Mouse (Mus musculus) hindbrain, embryonic 14.5 days (tissue): ENCODE results near the gene Eif2b3. TPM values are rescaled to one million over a fixed set of nuclear protein-coding genes. Genes with fewer than 3 reads are reported as not detected.

Source experiments
- ATAC-seq: fragments of 200-750 bp; cut with Nextera tagmentation; 2 replicates; pipeline ENCODE4 v1.8.0; 2017; ENCODE audit warnings: moderate number of reproducible peaks, mild to moderate bottlenecking, moderate TSS enrichment, moderate library complexity; ENCODE audit not compliant: low FRiP score
- DNase-seq: peaks from one replicate; pipeline ENCODE4 v3.0.0-alpha.2; 2015; ENCODE audit warnings: low spot score
- H3K27ac ChIP-seq: fragments of 300-500 bp; sonication (generic); 2 replicates; pipeline ENCODE4 v1.5.1; 2014; ENCODE audit warnings: mild to moderate bottlenecking, moderate library complexity
- H3K27me3 ChIP-seq: fragments of 300-500 bp; sonication (generic); 2 replicates; pipeline ENCODE4 v1.6.1; 2014; ENCODE audit warnings: mild to moderate bottlenecking, low read length, mixed read lengths; ENCODE audit not compliant: control insufficient read depth, insufficient read depth
- H3K36me3 ChIP-seq: fragments of 300-500 bp; sonication (generic); replicated peaks from 2 replicates; pipeline ENCODE4 v1.6.1; 2014; ENCODE audit not compliant: control insufficient read depth, insufficient read depth
- H3K4me1 ChIP-seq: fragments of 300-500 bp; sonication (generic); replicated peaks from 2 replicates; pipeline ENCODE4 v1.6.1; 2014; ENCODE audit warnings: antibody characterized with exemption, low read length, mixed read lengths; ENCODE audit not compliant: control insufficient read depth, insufficient read depth
- H3K4me2 ChIP-seq: fragments of 300-500 bp; sonication (generic); replicated peaks from 2 replicates; pipeline ENCODE4 v1.6.1; 2014; ENCODE audit warnings: mild to moderate bottlenecking, moderate library complexity
- H3K4me3 ChIP-seq: fragments of 300-500 bp; sonication (generic); replicated peaks from 2 replicates; pipeline ENCODE4 v1.5.1; 2014; ENCODE audit warnings: mild to moderate bottlenecking, low read length
- H3K9ac ChIP-seq: fragments of 300-500 bp; sonication (generic); 2 replicates; pipeline ENCODE4 v1.6.1; 2014
- H3K9me3 ChIP-seq: fragments of 300-500 bp; sonication (generic); 2 replicates; pipeline ENCODE4 v1.6.1; 2016; ENCODE audit warnings: low read length; ENCODE audit not compliant: control insufficient read depth
- WGBS: fragments of 180-500 bp; shearing (Covaris S2); extraction: QIAGEN DNeasy Blood & Tissue Kit; methylation state at CpG from one replicate; pipeline ENCODE4 v1.1.7; 2014; 5-methylcytosine and 5-hydroxymethylcytosine counted together
- polyA plus RNA-seq: library from polyadenylated mRNA; unstranded; fragments of >200 nt; fragmentation: Nextera tagmentation; extraction: Ambion mirVana; gene quantifications from 2 replicates; pipeline ENCODE4 v1.2.1, GENCODE M21; 2014

Gene Eif2b3
- polyA plus RNA-seq, 1 experiment from 2014 or later = 48.6 TPM

- Histone ChIP-seq H3K27me3 (no peaks in the 10 kb centered on the region), H3K9me3 (no peaks in the 10 kb centered on the region), H3K9ac (no peak overlapping the region), H3K4me1 (no peaks in the 10 kb centered on the region), H3K27ac (no peak overlapping the region), H3K36me3 (peaks cover 61% of the 10 kb centered on the region), H3K4me3 (no peak overlapping the region), H3K4me2 (no peak overlapping the region)
- DNase-seq = no peak
- 93% methylated on average over 13 of the region's 13 CpGs for WGBS
- ATAC-seq = no peak
Measured at GRCm38 (mm10) chr4:117110249-117110648, 91.0 kb downstream of the Eif2b3 start.

GRCm38 (mm10) chr4:117110985-117111384 is 91.8 kb downstream of the Eif2b3 start:
- no peak overlapping the region for H3K9ac ChIP-seq
- no peak for DNase-seq

GRCm38 (mm10) chr4:117113237-117113636 is 94.0 kb downstream of the Eif2b3 start:
- Histone ChIP-seq H3K36me3 (peaks cover 60% of the 10 kb centered on the region), H3K27me3 (no peaks in the 10 kb centered on the region), H3K9me3 (no peaks in the 10 kb centered on the region), H3K27ac (no peak overlapping the region), H3K4me2 (no peak overlapping the region), H3K4me3 (no peak overlapping the region), H3K9ac (no peak overlapping the region), H3K4me1 (no peaks in the 10 kb centered on the region)
- ATAC-seq (no peak), DNase-seq (no peak)
- WGBS = 73% methylated on average over 1 of the region's 1 CpGs

More at GRCm38 (mm10) chr4:117110985-117111384, 91.8 kb downstream of the Eif2b3 start:
- no peak overlapping the region for H3K4me3 ChIP-seq
- WGBS = 93% methylated on average over 11 of the region's 11 CpGs
- no peaks in the 10 kb centered on the region for H3K4me1 ChIP-seq
- no peak overlapping the region for H3K4me2 ChIP-seq
- H3K9me3 ChIP-seq = no peaks in the 10 kb centered on the region
- ATAC-seq = no peak
- H3K36me3 ChIP-seq = peaks cover 66% of the 10 kb centered on the region
- no peaks in the 10 kb centered on the region for H3K27me3 ChIP-seq
- H3K27ac ChIP-seq = no peak overlapping the region

GRCm38 (mm10) chr4:117115592-117115991 is 96.4 kb downstream of the Eif2b3 start:
- 91% methylated on average over 5 of the region's 5 CpGs for WGBS
- no peak for ATAC-seq
- Histone ChIP-seq H3K9ac (no peak overlapping the region), H3K4me3 (no peak overlapping the region), H3K27me3 (no peaks in the 10 kb centered on the region), H3K9me3 (no peaks in the 10 kb centered on the region), H3K36me3 (peaks cover 41% of the 10 kb centered on the region), H3K27ac (no peak overlapping the region), H3K4me2 (no peak overlapping the region), H3K4me1 (peaks cover 9% of the 10 kb centered on the region)
- DNase-seq = no peak

GRCm38 (mm10) chr4:117117931-117118330 is 98.7 kb downstream of the Eif2b3 start:
- Histone ChIP-seq H3K27ac (no peak overlapping the region), H3K4me3 (no peak overlapping the region), H3K4me1 (peaks cover 15% of the 10 kb centered on the region), H3K9me3 (no peaks in the 10 kb centered on the region), H3K27me3 (no peaks in the 10 kb centered on the region), H3K36me3 (peaks cover 21% of the 10 kb centered on the region), H3K4me2 (no peak overlapping the region), H3K9ac (no peak overlapping the region)
- ATAC-seq (no peak), DNase-seq (no peak)
- WGBS = 96% methylated on average over 7 of the region's 7 CpGs

- peaks cover 15% of the 10 kb centered on the region for H3K4me1 ChIP-seq
- WGBS = 81% methylated on average over 5 of the region's 5 CpGs
- DNase-seq = no peak
Measured at GRCm38 (mm10) chr4:117119636-117120035, 100.4 kb downstream of the Eif2b3 start.

GRCm38 (mm10) chr4:117120052-117120444 is 100.8 kb downstream of the Eif2b3 start:
- peak overlapping the region; percentile 76 for H3K4me3 ChIP-seq
- H3K9ac ChIP-seq = peak overlapping the region; percentile 83
- H3K27me3 ChIP-seq = no peaks in the 10 kb centered on the region
- H3K9me3 ChIP-seq = no peaks in the 10 kb centered on the region
- 7% methylated on average over 10 of the region's 10 CpGs for WGBS
- H3K4me2 ChIP-seq = peak overlapping the region; percentile 100
- DNase-seq (no peak), ATAC-seq (no peak)
- H3K27ac ChIP-seq = peak overlapping the region; percentile 95
- peaks cover 7% of the 10 kb centered on the region; the same call in 1 of the 2 replicates for H3K36me3 ChIP-seq
- peaks cover 19% of the 10 kb centered on the region for H3K4me1 ChIP-seq

More at GRCm38 (mm10) chr4:117119636-117120035, 100.4 kb downstream of the Eif2b3 start:
- peak overlapping the region; percentile 76 for H3K4me3 ChIP-seq
- H3K27ac ChIP-seq = peak overlapping the region; percentile 95
- no peaks in the 10 kb centered on the region for H3K27me3 ChIP-seq
- H3K4me2 ChIP-seq = peak overlapping the region; percentile 100
- H3K36me3 ChIP-seq = peaks cover 9% of the 10 kb centered on the region; the same call in 1 of the 2 replicates
- ATAC-seq = no peak
- H3K9ac ChIP-seq = peak overlapping the region; percentile 83
- H3K9me3 ChIP-seq = no peaks in the 10 kb centered on the region

- Histone ChIP-seq H3K9ac (peak overlapping the region; percentile 83), H3K27ac (peak overlapping the region; percentile 95), H3K4me3 (peak overlapping the region; percentile 76), H3K4me2 (peak overlapping the region; percentile 100), H3K36me3 (peaks cover 2% of the 10 kb centered on the region; the same call in 1 of the 2 replicates), H3K4me1 (peaks cover 26% of the 10 kb centered on the region), H3K27me3 (no peaks in the 10 kb centered on the region), H3K9me3 (no peaks in the 10 kb centered on the region)
- WGBS = under 1% methylated on average over 69 of the region's 69 CpGs
- DNase-seq = peak; percentile 91
- ATAC-seq = peak; percentile 95
Measured at GRCm38 (mm10) chr4:117120445-117121414, 101.5 kb downstream of the Eif2b3 start.

GRCm38 (mm10) chr4:117122209-117122608 is 103.0 kb downstream of the Eif2b3 start:
- Histone ChIP-seq H3K4me3 (no peak overlapping the region), H3K4me2 (no peak overlapping the region), H3K9me3 (no peaks in the 10 kb centered on the region), H3K4me1 (peaks cover 29% of the 10 kb centered on the region), H3K36me3 (no peaks in the 10 kb centered on the region), H3K27ac (no peak overlapping the region), H3K27me3 (no peaks in the 10 kb centered on the region), H3K9ac (no peak overlapping the region)
- ATAC-seq (no peak), DNase-seq (no peak)
- 89% methylated on average over 4 of the region's 4 CpGs for WGBS
